Mouse (Mus musculus) neural tube, embryonic 15.5 days (tissue): Measurements from ENCODE around the gene Pop4. TPM values are rescaled to one million over a fixed set of nuclear protein-coding genes. Genes with fewer than 3 reads are reported as not detected.
A peak's percentile ranks its signal among the peaks of the same experiment; 100 is the strongest.

Experiments
- ATAC-seq: fragments of 200-750 bp; cut with Nextera tagmentation; 2 replicates; pipeline ENCODE4 v1.8.0; 2017; ENCODE audit warnings: mild to moderate bottlenecking, moderate TSS enrichment, moderate library complexity; ENCODE audit not compliant: low FRiP score
- H3K27ac ChIP-seq: fragments of 300-500 bp; sonication (generic); replicated peaks from 2 replicates; pipeline ENCODE4 v1.5.1; 2015; ENCODE audit warnings: mild to moderate bottlenecking, inconsistent platforms
- H3K27me3 ChIP-seq: fragments of 300-500 bp; sonication (generic); replicated peaks from 2 replicates; pipeline ENCODE4 v1.6.1; 2015; ENCODE audit warnings: inconsistent platforms
- H3K36me3 ChIP-seq: fragments of 300-500 bp; sonication (generic); 2 replicates; pipeline ENCODE4 v1.6.1; 2015; ENCODE audit warnings: inconsistent platforms
- H3K4me1 ChIP-seq: fragments of 300-500 bp; sonication (generic); 2 replicates; pipeline ENCODE4 v1.6.1; 2015; ENCODE audit warnings: inconsistent platforms
- H3K4me2 ChIP-seq: fragments of 300-500 bp; sonication (generic); 2 replicates; pipeline ENCODE4 v1.6.1; 2015; ENCODE audit warnings: inconsistent platforms, mild to moderate bottlenecking, moderate library complexity
- H3K4me3 ChIP-seq: fragments of 300-500 bp; sonication (generic); replicated peaks from 2 replicates; pipeline ENCODE4 v1.5.1; 2015; ENCODE audit warnings: mild to moderate bottlenecking, inconsistent platforms
- H3K9ac ChIP-seq: fragments of 300-500 bp; sonication (generic); replicated peaks from 2 replicates; pipeline ENCODE4 v1.6.1; 2015; ENCODE audit warnings: mild to moderate bottlenecking, inconsistent platforms
- H3K9me3 ChIP-seq: fragments of 300-500 bp; sonication (generic); replicated peaks from 2 replicates; pipeline ENCODE4 v1.6.1; 2016; ENCODE audit warnings: inconsistent platforms
- WGBS: fragments of 180-500 bp; shearing (Covaris S2); methylation state at CpG from one replicate; pipeline ENCODE4 v1.1.7; 2015; ENCODE audit warnings: mixed read lengths; 5-methylcytosine and 5-hydroxymethylcytosine counted together
- polyA plus RNA-seq: library from polyadenylated mRNA; unstranded; fragments of >200 nt; fragmentation: Nextera tagmentation; extraction: Ambion mirVana; gene quantifications from 2 replicates; pipeline ENCODE4 v1.2.1, GENCODE M21; 2015

The Pop4 gene
- polyA plus RNA-seq, 1 experiment from 2014 or later, result 70.5 TPM

DNA sequence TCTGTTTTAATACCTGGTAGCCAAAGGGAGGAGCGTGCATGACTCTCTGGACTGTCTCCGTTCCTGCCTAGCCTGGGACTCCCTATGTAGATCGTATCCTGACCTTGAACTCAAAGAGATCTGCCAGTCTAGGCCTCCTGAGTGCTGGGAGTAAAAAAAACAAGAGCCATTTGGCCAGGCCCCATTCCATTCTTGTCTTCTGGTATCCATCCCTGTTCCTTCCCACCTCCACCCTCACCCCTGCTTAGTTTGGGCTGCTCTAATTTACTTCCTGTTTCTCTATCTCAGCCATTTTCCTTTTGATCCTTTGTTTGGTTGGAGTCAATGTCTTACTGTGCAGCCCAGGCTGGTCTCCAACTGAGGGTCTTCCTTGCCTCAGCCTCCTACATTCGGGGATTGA is 28.8 kb downstream of the Pop4 start:
- WGBS, result 89% methylated on average over 4 of the region's 4 CpGs
- H3K27ac ChIP-seq, result no peak overlapping the region
- ATAC-seq, result no peak

DNA sequence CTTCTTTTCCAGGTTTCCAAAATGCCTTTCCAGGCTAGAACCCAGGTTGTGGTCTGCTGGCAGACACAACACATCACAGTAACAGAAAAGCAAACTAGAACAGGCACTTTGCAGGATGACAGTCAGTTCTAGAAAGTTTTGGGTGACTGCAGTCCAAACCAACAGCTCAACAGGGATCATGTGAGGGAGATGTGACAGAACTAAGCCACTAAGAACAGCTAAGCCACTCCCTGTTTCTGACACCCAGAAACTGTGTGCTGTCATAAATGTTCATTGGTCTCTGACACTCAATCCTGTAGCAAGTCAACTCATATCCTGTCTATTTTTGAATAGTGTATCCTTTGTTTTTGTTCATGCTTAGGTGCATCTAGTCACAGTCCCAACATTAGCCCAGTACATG is 34.1 kb downstream of the Pop4 start:
- no peaks in the 10 kb centered on the region for H3K36me3 ChIP-seq
- no peaks in the 10 kb centered on the region for H3K9me3 ChIP-seq
- H3K27me3 ChIP-seq, result no peaks in the 10 kb centered on the region
- no peak overlapping the region for H3K27ac ChIP-seq
- H3K9ac ChIP-seq, result no peak overlapping the region
- ATAC-seq, result no peak
- no peak overlapping the region for H3K4me3 ChIP-seq
- H3K4me2 ChIP-seq, result no peak overlapping the region
- no peaks in the 10 kb centered on the region for H3K4me1 ChIP-seq

More for the DNA sequence above, 28.8 kb downstream of the Pop4 start:
- no peaks in the 10 kb centered on the region for H3K4me1 ChIP-seq
- H3K9me3 ChIP-seq, result no peaks in the 10 kb centered on the region
- H3K4me3 ChIP-seq, result no peak overlapping the region
- H3K9ac ChIP-seq, result no peak overlapping the region
- no peaks in the 10 kb centered on the region for H3K36me3 ChIP-seq
- no peak overlapping the region for H3K4me2 ChIP-seq
- H3K27me3 ChIP-seq, result no peaks in the 10 kb centered on the region

GRCm38 (mm10) chr7:38236400-38237105 is 34.7 kb downstream of the Pop4 start:
- Histone ChIP-seq H3K9me3 (no peaks in the 10 kb centered on the region), H3K4me1 (no peaks in the 10 kb centered on the region), H3K36me3 (no peaks in the 10 kb centered on the region), H3K27me3 (no peaks in the 10 kb centered on the region), H3K9ac (no peak overlapping the region), H3K4me3 (no peak overlapping the region), H3K4me2 (no peak overlapping the region), H3K27ac (no peak overlapping the region)
- 45% methylated on average over 11 of the region's 11 CpGs for WGBS
- ATAC-seq, result no peak

GRCm38 (mm10) chr7:38230285-38230684 is 40.9 kb downstream of the Pop4 start:
- ATAC-seq, result no peak
- no peak overlapping the region for H3K4me2 ChIP-seq
- peaks cover 16% of the 10 kb centered on the region for H3K4me1 ChIP-seq
- no peaks in the 10 kb centered on the region for H3K36me3 ChIP-seq
- 27% methylated on average over 8 of the region's 8 CpGs for WGBS
- H3K27me3 ChIP-seq, result peaks cover 11% of the 10 kb centered on the region
- no peaks in the 10 kb centered on the region for H3K9me3 ChIP-seq
- H3K27ac ChIP-seq, result no peak overlapping the region
- no peak overlapping the region for H3K9ac ChIP-seq
- H3K4me3 ChIP-seq, result no peak overlapping the region

GRCm38 (mm10) chr7:38228329-38228728 is 42.9 kb downstream of the Pop4 start:
- ATAC-seq, result no peak

GRCm38 (mm10) chr7:38227900-38228298 is 43.3 kb downstream of the Pop4 start, which contains the start of gene Plekhf1:
Gene Plekhf1, minus strand, starts transcription at chr7:38228016.
- no peaks in the 10 kb centered on the region for H3K36me3 ChIP-seq
- peak within 1 kb of the TSS; percentile 49 for H3K9ac ChIP-seq
- H3K4me1 ChIP-seq, result peaks cover 16% of the 10 kb centered on the region

More at GRCm38 (mm10) chr7:38228329-38228728, 42.9 kb downstream of the Pop4 start:
- Histone ChIP-seq H3K4me1 (peaks cover 16% of the 10 kb centered on the region), H3K27me3 (peaks cover 11% of the 10 kb centered on the region), H3K9ac (peak overlapping the region; percentile 49; the same call in 1 of the 2 replicates), H3K4me3 (peak overlapping the region; percentile 53), H3K27ac (no peak overlapping the region), H3K9me3 (no peaks in the 10 kb centered on the region), H3K36me3 (no peaks in the 10 kb centered on the region), H3K4me2 (peak overlapping the region; percentile 98)
- WGBS, result 25% methylated on average over 8 of the region's 8 CpGs

DNA sequence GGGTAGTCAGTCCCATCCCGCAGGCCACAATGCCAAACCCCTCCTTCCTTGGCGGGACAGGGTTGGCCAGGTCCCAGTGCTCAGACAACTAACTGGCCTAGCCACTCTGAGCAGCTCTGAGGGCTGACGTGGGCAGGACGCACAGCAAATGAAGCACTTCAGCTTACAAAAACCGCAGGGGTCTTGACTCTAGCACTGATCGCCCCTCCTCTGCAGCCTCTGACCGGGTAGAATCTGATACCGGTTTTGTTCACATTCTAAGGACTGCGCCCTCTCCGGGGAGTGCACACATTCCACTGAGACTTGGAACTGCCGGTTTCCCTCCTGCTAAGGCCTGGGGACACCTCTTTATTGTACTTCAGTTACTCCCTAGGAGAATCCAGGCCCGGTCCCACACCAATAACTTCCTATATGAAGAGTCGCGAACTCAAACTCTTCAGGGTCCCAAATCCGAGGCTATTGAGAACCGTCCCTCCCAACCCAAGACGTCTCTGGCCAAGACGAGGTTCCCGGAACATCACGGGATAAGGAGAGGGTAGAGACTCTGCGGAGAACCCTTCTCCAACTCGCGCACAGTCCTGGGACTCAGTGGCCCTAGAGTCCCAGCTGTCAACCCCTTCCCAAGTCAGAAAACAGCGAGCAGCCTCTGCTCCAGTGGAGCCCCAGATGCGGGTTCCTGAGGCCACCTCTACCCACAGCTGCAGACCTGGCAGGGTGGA is 43.9 kb downstream of the Pop4 start:
- peak overlapping the region; percentile 98 for H3K4me2 ChIP-seq
- H3K27ac ChIP-seq, result 0 out of 2 replicates have a peak overlapping the region, but pooled peaks have one; percentile 43
- under 1% methylated on average over 25 of the region's 25 CpGs for WGBS
- H3K9me3 ChIP-seq, result no peaks in the 10 kb centered on the region
- peak; percentile 34; the same call in 1 of the 2 replicates for ATAC-seq
- H3K4me1 ChIP-seq, result peaks cover 16% of the 10 kb centered on the region
- no peaks in the 10 kb centered on the region for H3K36me3 ChIP-seq
- peaks cover 11% of the 10 kb centered on the region for H3K27me3 ChIP-seq
- peak overlapping the region; percentile 53 for H3K4me3 ChIP-seq
- peak overlapping the region; percentile 49 for H3K9ac ChIP-seq

More at GRCm38 (mm10) chr7:38227900-38228298, 43.3 kb downstream of the Pop4 start, which contains the start of gene Plekhf1:
- peak; percentile 92 for ATAC-seq
- Histone ChIP-seq H3K4me3 (peak within 1 kb of the TSS; percentile 53), H3K9me3 (no peaks in the 10 kb centered on the region), H3K4me2 (peak within 1 kb of the TSS; percentile 98), H3K27ac (0 out of 2 replicates have a peak within 1 kb of the TSS, but pooled peaks have one; percentile 43), H3K27me3 (peaks cover 11% of the 10 kb centered on the region)
- 0% methylated on average over 36 of the region's 36 CpGs for WGBS

DNA sequence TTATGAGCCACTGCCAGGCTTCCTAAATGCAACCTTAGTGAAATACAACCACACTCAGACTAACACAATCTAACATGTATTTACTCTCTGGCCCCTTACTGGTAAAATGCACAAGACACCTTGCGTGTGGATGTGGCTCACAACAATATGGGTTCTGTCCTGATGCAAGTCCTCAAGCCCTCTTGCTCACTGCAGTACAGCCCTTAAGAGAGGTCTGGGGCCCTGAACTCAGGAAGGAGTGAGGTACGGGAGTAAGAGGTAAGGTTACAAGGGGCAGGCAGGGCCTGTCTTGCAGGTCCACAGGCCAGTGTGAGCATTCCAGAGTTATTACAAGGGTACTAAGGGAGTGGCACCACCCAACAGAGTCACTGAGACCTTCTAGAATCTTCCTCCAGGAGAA is 45.0 kb downstream of the Pop4 start:
- Histone ChIP-seq H3K4me1 (peaks cover 16% of the 10 kb centered on the region), H3K9me3 (no peaks in the 10 kb centered on the region), H3K36me3 (no peaks in the 10 kb centered on the region), H3K4me2 (peak overlapping the region; percentile 98; the same call in 1 of the 2 replicates), H3K4me3 (no peak overlapping the region), H3K27me3 (peaks cover 11% of the 10 kb centered on the region), H3K9ac (no peak overlapping the region), H3K27ac (no peak overlapping the region)
- WGBS, result 79% methylated on average over 2 of the region's 2 CpGs
- ATAC-seq, result no peak

GRCm38 (mm10) chr7:38224577-38225369 is 46.5 kb downstream of the Pop4 start:
- Histone ChIP-seq H3K4me2 (no peak overlapping the region), H3K9ac (no peak overlapping the region), H3K4me1 (peaks cover 16% of the 10 kb centered on the region), H3K36me3 (no peaks in the 10 kb centered on the region), H3K9me3 (no peaks in the 10 kb centered on the region), H3K27ac (no peak overlapping the region), H3K4me3 (no peak overlapping the region), H3K27me3 (peaks cover 11% of the 10 kb centered on the region)
- no peak for ATAC-seq
- whole genome bisulfite sequencing, result 83% methylated on average over 13 of the region's 13 CpGs

DNA sequence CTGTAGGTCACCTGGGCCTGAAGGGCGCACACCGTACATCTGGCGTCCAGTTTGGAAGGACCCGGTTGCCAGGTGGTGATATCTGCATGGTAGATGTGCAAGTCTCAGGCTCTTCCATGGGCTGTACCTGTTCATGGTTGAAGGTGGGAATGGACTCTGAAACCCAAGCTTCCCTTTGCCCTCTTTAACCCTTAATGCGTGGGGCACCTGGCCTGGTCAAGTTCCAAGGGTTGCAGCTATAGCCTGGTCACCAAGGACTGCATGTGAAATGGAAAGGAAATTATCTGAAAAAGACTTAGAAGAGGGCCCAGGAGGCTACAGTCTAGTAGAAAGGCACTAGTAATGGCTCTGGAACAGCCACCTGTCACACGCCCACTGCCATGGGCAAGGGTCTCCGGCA is 50.4 kb downstream of the Pop4 start:
- Histone ChIP-seq H3K9ac (no peak overlapping the region), H3K4me3 (no peak overlapping the region), H3K27me3 (no peaks in the 10 kb centered on the region), H3K27ac (no peak overlapping the region), H3K9me3 (no peaks in the 10 kb centered on the region), H3K36me3 (no peaks in the 10 kb centered on the region), H3K4me1 (no peaks in the 10 kb centered on the region), H3K4me2 (no peak overlapping the region)
- 95% methylated on average over 7 of the region's 7 CpGs for WGBS
- ATAC-seq, result no peak

DNA sequence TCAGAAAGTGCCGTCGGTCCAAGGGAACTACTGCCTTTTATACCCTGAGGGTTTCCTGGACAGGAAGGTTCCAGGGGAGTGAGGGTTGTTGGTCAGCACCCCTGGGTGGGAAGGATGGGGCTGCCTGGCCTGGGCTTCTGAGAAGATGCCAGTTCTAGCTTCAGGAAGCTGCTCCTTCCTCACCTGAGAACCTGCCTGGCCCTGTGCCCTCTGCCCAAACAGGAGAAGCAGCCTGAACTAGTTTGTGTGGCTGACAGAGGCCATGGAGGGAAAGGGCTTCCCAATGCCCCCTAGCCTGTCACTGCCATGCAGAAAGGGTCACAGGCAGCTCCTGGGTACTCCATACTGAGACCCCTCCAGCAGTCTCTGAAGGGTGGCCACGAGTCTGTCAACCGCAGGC is 51.7 kb downstream of the Pop4 start:
- ATAC-seq, result no peak
- no peaks in the 10 kb centered on the region for H3K27me3 ChIP-seq
- 92% methylated on average over 4 of the region's 4 CpGs for WGBS
- H3K27ac ChIP-seq, result no peak overlapping the region
- H3K4me2 ChIP-seq, result no peak overlapping the region
- no peak overlapping the region for H3K4me3 ChIP-seq
- H3K9ac ChIP-seq, result no peak overlapping the region
- no peaks in the 10 kb centered on the region for H3K4me1 ChIP-seq
- H3K36me3 ChIP-seq, result no peaks in the 10 kb centered on the region
- no peaks in the 10 kb centered on the region for H3K9me3 ChIP-seq
